Mouse (Mus musculus) heart, adult 9 months (tissue): Measurements from ENCODE around the gene Ubac2.

ENCODE experiments used
- DNase-seq, 2 experiments: peaks; one replicate each; pipeline ENCODE4 v3.0.0; 2022; ENCODE audit warnings: low spot score in 2 of 2

Gene Ubac2

GRCm38 (mm10) chr14:122000346-122001105 lies 122.1 kb downstream of the Ubac2 start:
- DNase-seq = no peak

GRCm38 (mm10) chr14:122002224-122002623 lies 123.8 kb downstream of the Ubac2 start:
- no peak for DNase-seq

- no peak for DNase-seq
These were observed 125.4 kb downstream of the Ubac2 start for GRCm38 (mm10) chr14:122003812-122004211.

- no peak for DNase-seq
These were observed 129.8 kb downstream of the Ubac2 start for GRCm38 (mm10) chr14:122008261-122008660.

GRCm38 (mm10) chr14:122009502-122009901 lies 131.1 kb downstream of the Ubac2 start:
- DNase-seq = peak in 1 of 2 experiments; percentile 74

- DNase-seq = peak; percentile 43 to 55
These were observed 131.9 kb downstream of the Ubac2 start for GRCm38 (mm10) chr14:122010301-122010700.

GRCm38 (mm10) chr14:122011768-122012167 lies 133.3 kb downstream of the Ubac2 start:
- no peak for DNase-seq

GRCm38 (mm10) chr14:122012193-122012592 lies 133.8 kb downstream of the Ubac2 start:
- DNase-seq = no peak

GRCm38 (mm10) chr14:122012814-122013213 lies 134.4 kb downstream of the Ubac2 start:
- no peak for DNase-seq

GRCm38 (mm10) chr14:122013417-122013951 lies 135.1 kb downstream of the Ubac2 start:
- peak; percentile 45 to 73 for DNase-seq

GRCm38 (mm10) chr14:122017958-122018357 lies 139.5 kb downstream of the Ubac2 start:
- no peak for DNase-seq

- no peak for DNase-seq
These were observed 141.0 kb downstream of the Ubac2 start for GRCm38 (mm10) chr14:122019389-122019788.

GRCm38 (mm10) chr14:122020567-122020966 lies 142.1 kb downstream of the Ubac2 start:
- DNase-seq = no peak

- DNase-seq = no peak
These were observed 144.6 kb downstream of the Ubac2 start for GRCm38 (mm10) chr14:122023054-122023453.

GRCm38 (mm10) chr14:122023928-122024327 lies 145.5 kb downstream of the Ubac2 start:
- no peak for DNase-seq

- peak in 1 of 2 experiments; percentile 23 for DNase-seq
These were observed 150.7 kb downstream of the Ubac2 start for GRCm38 (mm10) chr14:122028926-122029745.

- no peak for DNase-seq
These were observed 151.4 kb downstream of the Ubac2 start for GRCm38 (mm10) chr14:122029851-122030250.

GRCm38 (mm10) chr14:122032045-122032444 lies 153.6 kb downstream of the Ubac2 start:
- DNase-seq = no peak

GRCm38 (mm10) chr14:122034451-122034850 lies 156.0 kb downstream of the Ubac2 start, which contains the start of gene Timm8a2:
Timm8a2 (plus strand) TSS chr14:122034674.
- DNase-seq = no peak

- DNase-seq = no peak
These were observed 156.8 kb downstream of the Ubac2 start for GRCm38 (mm10) chr14:122035181-122035580.

- DNase-seq = no peak
These were observed 157.4 kb downstream of the Ubac2 start for GRCm38 (mm10) chr14:122035860-122036259.

- no peak for DNase-seq
These were observed 160.6 kb downstream of the Ubac2 start for GRCm38 (mm10) chr14:122038874-122039647.
